Mouse (Mus musculus) mouse embryonic stem cell (cell line): Measurements from ENCODE around the gene Spag16.

Experiments
- in situ Hi-C, 2 experiments: fragments of 300-500 bp; cut with MboI; formaldehyde crosslinking; loops; 1 replicate in 1 of 2; 3 replicates in 1 of 2; pipeline ENCODE4 v1.14.3; 2019 to 2020; ENCODE audit warnings: low sequenced_read_pairs in 2 of 2, low pct_unique_long_range_greater_than_20kb in 1 of 2, mixed read lengths in 1 of 2; ENCODE audit not compliant: unreplicated experiment in 1 of 2

Spag16 gene

GRCm38 (mm10) chr1:70067404-70067803 lies 240.6 kb downstream of the Spag16 start:
- in situ Hi-C loops, result no loop called here

- in situ Hi-C loops, result no loop called here
Measured at GRCm38 (mm10) chr1:70073440-70073839, 246.7 kb downstream of the Spag16 start.

GRCm38 (mm10) chr1:70078806-70079205 lies 252.0 kb downstream of the Spag16 start:
- in situ Hi-C loops, result no loop called here

- in situ Hi-C loops, result no loop called here
Measured at GRCm38 (mm10) chr1:70082208-70082878, 255.6 kb downstream of the Spag16 start.

GRCm38 (mm10) chr1:70104683-70105082 lies 277.9 kb downstream of the Spag16 start:
- in situ Hi-C loops, result no loop called here

DNA sequence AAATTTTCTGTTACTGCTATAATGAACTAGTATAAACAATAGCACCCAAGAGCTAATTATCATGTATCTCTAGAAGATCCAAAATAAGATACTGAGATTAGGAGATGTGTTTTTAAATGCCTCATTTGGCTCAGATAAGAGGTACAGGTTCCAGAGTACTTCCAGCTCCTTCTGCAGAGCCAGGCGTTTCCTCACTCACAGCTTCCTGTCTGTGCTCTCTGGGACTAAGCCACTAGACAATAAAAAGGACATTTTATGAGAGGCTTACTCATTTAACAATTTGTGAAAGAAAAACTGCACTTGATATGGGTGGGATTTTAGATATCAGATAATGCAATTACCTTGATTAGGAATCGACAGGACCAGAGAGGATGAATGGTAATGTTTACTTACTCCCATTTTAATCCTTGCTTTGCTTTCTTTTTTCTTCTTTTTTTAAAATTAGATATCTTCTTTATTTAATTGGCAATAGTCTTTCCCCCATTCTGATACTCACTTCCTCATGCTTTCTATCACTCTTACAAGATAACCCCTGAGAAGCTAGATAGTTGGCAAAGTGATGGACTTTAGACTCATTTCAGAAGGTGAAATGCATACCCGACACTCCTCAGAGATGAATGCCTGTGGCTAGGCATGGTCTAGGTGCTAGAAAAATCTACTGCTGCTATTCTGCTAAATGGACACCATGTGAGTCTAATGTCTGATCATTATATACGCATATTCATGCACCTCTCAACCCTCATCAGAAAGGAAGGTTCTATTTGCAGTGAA lies 289.6 kb downstream of the Spag16 start:
- in situ Hi-C loops, result no loop called here

GRCm38 (mm10) chr1:70128035-70128434 lies 301.3 kb downstream of the Spag16 start:
- in situ Hi-C loops, result no loop called here

- in situ Hi-C loops, result no loop called here
Measured at GRCm38 (mm10) chr1:70135547-70135946, 308.8 kb downstream of the Spag16 start.

GRCm38 (mm10) chr1:70165343-70166158 lies 338.8 kb downstream of the Spag16 start:
- in situ Hi-C loops, result no loop called here

GRCm38 (mm10) chr1:70180123-70180741 lies 353.5 kb downstream of the Spag16 start:
- in situ Hi-C loops, result no loop called here

DNA sequence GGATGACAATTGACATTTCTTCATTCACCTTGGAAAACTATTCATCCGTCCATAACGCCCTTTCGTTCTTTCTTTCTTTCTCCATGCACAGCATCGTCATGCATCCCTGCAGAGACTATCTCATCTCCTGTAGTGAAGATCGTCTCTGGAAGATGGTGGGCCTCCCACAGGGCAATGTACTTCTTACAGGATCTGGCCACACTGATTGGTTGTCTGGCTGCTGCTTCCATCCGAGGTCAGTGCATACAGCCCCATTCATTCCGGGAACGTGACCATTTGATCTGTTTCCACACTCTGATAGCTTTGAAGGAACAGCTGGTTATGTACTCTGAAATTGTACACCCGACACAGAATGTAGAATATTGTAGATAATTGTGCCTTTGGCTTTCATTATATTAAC lies 438.0 kb downstream of the Spag16 start:
- in situ Hi-C loops, result no loop called here

DNA sequence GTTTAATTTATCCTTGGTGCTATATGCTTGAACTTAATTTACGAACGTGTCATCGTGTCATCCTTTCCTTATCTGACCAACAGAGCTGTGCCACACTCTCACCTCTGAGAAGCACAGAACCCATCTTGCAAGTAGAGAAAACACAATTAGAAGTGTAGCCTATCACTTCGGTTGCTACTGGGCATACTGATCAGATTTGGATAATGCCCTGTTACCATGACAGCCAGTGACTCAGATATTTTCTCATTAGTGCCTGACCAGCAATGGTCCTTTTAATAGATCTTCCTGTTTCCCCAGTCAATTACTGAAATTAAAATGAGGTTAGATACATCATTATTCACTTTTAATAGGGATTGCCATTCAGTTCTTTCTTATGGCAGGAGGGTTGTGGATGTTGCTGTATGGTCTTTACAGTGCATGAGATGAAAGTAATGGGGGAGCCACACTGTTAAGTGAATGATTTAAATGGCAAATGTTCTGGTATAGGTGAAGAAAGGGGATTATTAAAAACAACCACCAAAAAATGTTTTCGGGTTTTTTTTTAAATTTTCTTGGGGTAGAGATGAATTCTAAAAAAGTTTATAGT lies 439.2 kb downstream of the Spag16 start:
- in situ Hi-C loops, result no loop called here

GRCm38 (mm10) chr1:70270139-70270538 lies 443.4 kb downstream of the Spag16 start:
- in situ Hi-C loops, result no loop called here

- in situ Hi-C loops, result no loop called here
Measured at GRCm38 (mm10) chr1:70272753-70273152, 446.0 kb downstream of the Spag16 start.

DNA sequence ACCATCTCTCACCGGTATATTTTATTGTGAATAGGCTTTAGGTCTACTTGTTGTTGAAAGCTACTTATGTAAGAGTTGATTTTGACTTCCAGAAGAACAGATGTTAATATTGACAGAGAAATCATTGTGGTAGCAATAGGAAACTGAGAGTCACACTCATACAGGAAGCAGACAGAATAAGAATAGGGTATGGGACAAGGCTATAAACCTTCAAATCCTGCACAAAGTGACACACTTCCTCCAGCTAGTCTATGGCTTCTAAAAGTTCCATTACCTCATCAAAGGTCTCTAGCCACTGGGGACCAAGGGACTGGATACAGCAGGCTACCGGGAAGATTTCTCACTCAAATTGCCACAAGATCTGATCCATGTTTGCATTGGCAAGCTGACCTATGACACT lies 452.5 kb downstream of the Spag16 start:
- in situ Hi-C loops, result no loop called here

- in situ Hi-C loops, result no loop called here
Measured at GRCm38 (mm10) chr1:70283388-70283787, 456.6 kb downstream of the Spag16 start.

DNA sequence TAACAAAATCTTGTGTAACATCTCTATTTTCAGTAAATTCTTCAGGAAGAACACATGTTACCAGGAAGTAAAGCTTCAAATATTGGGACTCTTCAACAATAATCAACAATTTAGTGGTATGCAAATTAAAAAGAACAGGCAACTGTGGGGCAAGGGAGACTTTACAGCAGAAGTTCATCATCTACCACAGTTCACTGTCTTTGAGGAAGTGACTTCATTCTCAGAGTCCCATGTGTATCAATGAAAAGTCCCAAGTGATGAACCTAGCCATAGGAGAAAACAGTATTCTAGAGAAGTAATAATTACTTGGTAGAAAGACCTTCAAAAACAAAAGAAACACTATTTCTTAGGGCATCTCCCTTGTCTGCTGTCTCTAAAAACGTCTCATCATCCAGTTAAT lies 457.4 kb downstream of the Spag16 start:
- in situ Hi-C loops, result no loop called here

DNA sequence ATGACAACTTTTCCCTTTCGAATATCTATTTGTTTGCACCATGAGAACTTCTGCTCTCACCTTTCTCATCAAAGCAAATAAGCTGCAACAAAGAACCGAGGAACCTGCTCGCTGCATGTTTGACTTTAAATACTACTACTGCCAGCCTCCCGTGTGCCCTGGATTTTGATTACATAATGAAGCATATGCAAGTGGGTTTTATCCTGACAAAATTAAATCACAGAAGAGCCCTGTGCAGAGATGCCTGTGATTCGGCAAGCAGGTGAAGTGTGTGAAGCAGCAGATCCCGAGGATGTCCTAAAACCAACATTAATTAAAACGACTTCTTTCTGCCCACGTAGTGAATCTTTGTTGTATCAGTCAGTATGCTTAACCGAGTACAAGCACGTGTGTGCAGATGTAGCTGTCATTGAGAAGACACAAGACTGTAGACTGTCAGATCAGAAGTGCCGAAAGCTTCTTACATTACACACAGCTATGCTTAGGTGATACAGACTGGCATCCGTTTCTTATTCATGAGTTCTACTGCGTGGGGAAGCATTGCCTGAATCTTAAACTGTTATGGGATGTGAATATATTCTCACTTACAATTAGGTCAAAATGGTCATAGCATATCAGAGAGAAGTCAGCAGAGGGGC lies 489.5 kb downstream of the Spag16 start:
- in situ Hi-C loops, result no loop called here
